Mouse (Mus musculus) midbrain, embryonic 16.5 days (tissue): ENCODE measurements around the gene Topors. TPM values are rescaled to one million over a fixed set of nuclear protein-coding genes. Genes with fewer than 3 reads are reported as not detected.

Experiments used
- ATAC-seq: fragments of 200-750 bp; cut with Nextera tagmentation; 2 replicates; pipeline ENCODE4 v1.8.0; 2017; ENCODE audit warnings: moderate TSS enrichment
- H3K27ac ChIP-seq: fragments of 300-500 bp; sonication (generic); 2 replicates; pipeline ENCODE4 v1.5.1; 2014; ENCODE audit warnings: mild to moderate bottlenecking, low read length, mixed read lengths
- H3K27me3 ChIP-seq: fragments of 300-500 bp; sonication (generic); 2 replicates; pipeline ENCODE4 v1.6.1; 2014; ENCODE audit warnings: low read depth, low read length, mixed read lengths; ENCODE audit not compliant: control insufficient read depth, insufficient read depth
- H3K36me3 ChIP-seq: fragments of 300-500 bp; sonication (generic); 2 replicates; pipeline ENCODE4 v1.6.1; 2014; ENCODE audit warnings: mild to moderate bottlenecking, low read length, moderate library complexity, mixed read lengths; ENCODE audit not compliant: control insufficient read depth, insufficient read depth
- H3K4me1 ChIP-seq: fragments of 300-500 bp; sonication (generic); 2 replicates; pipeline ENCODE4 v1.6.1; 2014; ENCODE audit warnings: mild to moderate bottlenecking, low read length, mixed read lengths; ENCODE audit not compliant: control insufficient read depth, insufficient read depth
- H3K4me2 ChIP-seq: fragments of 300-500 bp; sonication (generic); 2 replicates; pipeline ENCODE4 v1.6.1; 2014; ENCODE audit warnings: mild to moderate bottlenecking, low read length, mixed read lengths
- H3K4me3 ChIP-seq: fragments of 300-500 bp; sonication (generic); 2 replicates; pipeline ENCODE4 v1.5.1; 2014; ENCODE audit warnings: low read depth, mild to moderate bottlenecking, low read length, moderate library complexity, mixed read lengths
- H3K9ac ChIP-seq: fragments of 300-500 bp; sonication (generic); 2 replicates; pipeline ENCODE4 v1.6.1; 2014; ENCODE audit warnings: low read depth, low read length, mixed read lengths
- H3K9me3 ChIP-seq: fragments of 300-500 bp; sonication (generic); replicated peaks from 2 replicates; pipeline ENCODE4 v1.6.1; 2014; ENCODE audit warnings: mild to moderate bottlenecking, low read length, mixed read lengths; ENCODE audit not compliant: control insufficient read depth, poor library complexity, severe bottlenecking
- WGBS: fragments of 180-500 bp; shearing (Covaris S2); extraction: QIAGEN DNeasy Blood & Tissue Kit; methylation state at CpG from one replicate; pipeline ENCODE4 v1.1.7; 2014; 5-methylcytosine and 5-hydroxymethylcytosine counted together
- polyA plus RNA-seq: library from polyadenylated mRNA; unstranded; fragments of >200 nt; fragmentation: Nextera tagmentation; extraction: Ambion mirVana; gene quantifications from 2 replicates; pipeline ENCODE4 v1.2.1, GENCODE M21; 2015

Topors gene
- polyA plus RNA-seq, 1 experiment from 2014 or later = 28.6 TPM

GRCm38 (mm10) chr4:40267681-40268080, 2.0 kb downstream of the Topors start:
- ATAC-seq = peak; percentile 9; the same call in 1 of the 2 replicates
- Histone ChIP-seq H3K9me3 (no peaks in the 10 kb centered on the region), H3K4me2 (peak overlapping the region; percentile 83), H3K4me1 (peaks cover 20% of the 10 kb centered on the region), H3K27ac (peak overlapping the region; percentile 97), H3K36me3 (peaks cover 3% of the 10 kb centered on the region), H3K9ac (peak overlapping the region; percentile 90), H3K27me3 (no peaks in the 10 kb centered on the region), H3K4me3 (peak overlapping the region; percentile 86)
- 73% methylated on average over 7 of the region's 7 CpGs for WGBS

- Histone ChIP-seq H3K9me3 (no peaks in the 10 kb centered on the region), H3K9ac (no peak overlapping the region), H3K36me3 (peaks cover 24% of the 10 kb centered on the region), H3K4me3 (no peak overlapping the region), H3K27ac (no peak overlapping the region), H3K27me3 (no peaks in the 10 kb centered on the region), H3K4me2 (no peak overlapping the region), H3K4me1 (peaks cover 18% of the 10 kb centered on the region)
- 88% methylated on average over 1 of the region's 1 CpGs for WGBS
- ATAC-seq = no peak
Measured at GRCm38 (mm10) chr4:40264321-40264720, 5.3 kb downstream of the Topors start.

- no peaks in the 10 kb centered on the region for H3K27me3 ChIP-seq
- H3K27ac ChIP-seq = no peak overlapping the region
- no peaks in the 10 kb centered on the region for H3K4me1 ChIP-seq
- no peaks in the 10 kb centered on the region for H3K9me3 ChIP-seq
- H3K4me2 ChIP-seq = no peak overlapping the region
- H3K36me3 ChIP-seq = peaks cover 10% of the 10 kb centered on the region
- no peak overlapping the region for H3K4me3 ChIP-seq
- ATAC-seq = no peak
- WGBS = 90% methylated on average over 8 of the region's 8 CpGs
- no peak overlapping the region for H3K9ac ChIP-seq
Measured at GRCm38 (mm10) chr4:40254385-40255103, 15.1 kb downstream of the Topors start.

GRCm38 (mm10) chr4:40253766-40254165, 15.9 kb downstream of the Topors start:
- WGBS = 83% methylated on average over 2 of the region's 2 CpGs
- peaks cover 4% of the 10 kb centered on the region for H3K36me3 ChIP-seq
- no peaks in the 10 kb centered on the region for H3K27me3 ChIP-seq
- H3K27ac ChIP-seq = no peak overlapping the region
- no peak overlapping the region for H3K4me3 ChIP-seq
- no peak overlapping the region for H3K9ac ChIP-seq
- no peak overlapping the region for H3K4me2 ChIP-seq
- ATAC-seq = no peak
- no peaks in the 10 kb centered on the region for H3K4me1 ChIP-seq
- H3K9me3 ChIP-seq = no peaks in the 10 kb centered on the region

- WGBS = 94% methylated on average over 5 of the region's 5 CpGs
- ATAC-seq = no peak
- Histone ChIP-seq H3K9me3 (no peaks in the 10 kb centered on the region), H3K27ac (no peak overlapping the region), H3K4me3 (no peak overlapping the region), H3K4me1 (no peaks in the 10 kb centered on the region), H3K9ac (no peak overlapping the region), H3K27me3 (no peaks in the 10 kb centered on the region), H3K4me2 (no peak overlapping the region), H3K36me3 (no peaks in the 10 kb centered on the region)
Measured at GRCm38 (mm10) chr4:40250984-40251383, 18.7 kb downstream of the Topors start.

- Histone ChIP-seq H3K36me3 (no peaks in the 10 kb centered on the region), H3K4me3 (no peak overlapping the region), H3K4me1 (peaks cover 7% of the 10 kb centered on the region; the same call in 1 of the 2 replicates), H3K9me3 (no peaks in the 10 kb centered on the region), H3K27ac (no peak overlapping the region), H3K27me3 (no peaks in the 10 kb centered on the region), H3K9ac (no peak overlapping the region), H3K4me2 (no peak overlapping the region)
- ATAC-seq = no peak
- WGBS = 91% methylated on average over 8 of the region's 8 CpGs
Measured at GRCm38 (mm10) chr4:40244035-40244434, 25.6 kb downstream of the Topors start.

GRCm38 (mm10) chr4:40243006-40243405, 26.6 kb downstream of the Topors start:
- H3K4me2 ChIP-seq = no peak overlapping the region
- no peak overlapping the region for H3K4me3 ChIP-seq
- 83% methylated on average over 4 of the region's 4 CpGs for WGBS
- no peaks in the 10 kb centered on the region for H3K27me3 ChIP-seq
- H3K9ac ChIP-seq = no peak overlapping the region
- H3K4me1 ChIP-seq = peaks cover 14% of the 10 kb centered on the region
- no peak for ATAC-seq
- no peak overlapping the region for H3K27ac ChIP-seq
- no peaks in the 10 kb centered on the region for H3K36me3 ChIP-seq
- no peaks in the 10 kb centered on the region for H3K9me3 ChIP-seq

- 56% methylated on average over 6 of the region's 6 CpGs for WGBS
- no peak overlapping the region for H3K4me2 ChIP-seq
- no peak overlapping the region for H3K9ac ChIP-seq
- no peaks in the 10 kb centered on the region for H3K36me3 ChIP-seq
- H3K27me3 ChIP-seq = no peaks in the 10 kb centered on the region
- no peak overlapping the region for H3K27ac ChIP-seq
- no peaks in the 10 kb centered on the region for H3K9me3 ChIP-seq
- peaks cover 14% of the 10 kb centered on the region for H3K4me1 ChIP-seq
- no peak for ATAC-seq
- H3K4me3 ChIP-seq = no peak overlapping the region
Measured at GRCm38 (mm10) chr4:40241928-40242327, 27.7 kb downstream of the Topors start.

- ATAC-seq = 0 out of 2 replicates have a peak, but pooled peaks have one; percentile 11
- peak overlapping the region; percentile 78; the same call in 1 of the 2 replicates for H3K4me2 ChIP-seq
- H3K27ac ChIP-seq = no peak overlapping the region
- H3K4me3 ChIP-seq = no peak overlapping the region; the same call in 1 of the 2 replicates
- H3K9ac ChIP-seq = no peak overlapping the region
- H3K27me3 ChIP-seq = no peaks in the 10 kb centered on the region
- no peaks in the 10 kb centered on the region for H3K9me3 ChIP-seq
- 69% methylated on average over 5 of the region's 5 CpGs for WGBS
- peaks cover 14% of the 10 kb centered on the region for H3K4me1 ChIP-seq
- no peaks in the 10 kb centered on the region for H3K36me3 ChIP-seq
Measured at GRCm38 (mm10) chr4:40240272-40240744, 29.3 kb downstream of the Topors start.
